Mouse (Mus musculus) left cerebral cortex, postnatal 4 days (tissue): Measurements from ENCODE around the gene Hivep1. TPM values are rescaled to one million over a fixed set of nuclear protein-coding genes. Genes with fewer than 3 reads are reported as not detected.

Experiments
- DNase-seq: peaks from one replicate; pipeline ENCODE4 v3.0.0-alpha.2; 2022
- intact Hi-C: fragments of 180-260 bp; cut with DNase I; formaldehyde crosslinking; loops from one replicate; pipeline ENCODE4 v1.15.1; 2025
- total RNA-seq, 2 experiments: library from RNA; stranded (reverse); gene quantifications; 2 replicates each; pipeline ENCODE4 v1.2.3; 2021

Hivep1 gene
- total RNA-seq, 2 experiments from 2014 or later: 84.3 to 84.9 TPM

GRCm38 (mm10) chr13:42071011-42071410 is 19.2 kb downstream of the Hivep1 start:
- intact Hi-C loops: no loop called here
- no peak for DNase-seq

- intact Hi-C loops: no loop called here
Measured at GRCm38 (mm10) chr13:42073285-42073684, 21.5 kb downstream of the Hivep1 start.

GRCm38 (mm10) chr13:42075546-42075945 is 23.7 kb downstream of the Hivep1 start:
- intact Hi-C loops: no loop called here
- no peak for DNase-seq

More at GRCm38 (mm10) chr13:42073285-42073684, 21.5 kb downstream of the Hivep1 start:
- no peak for DNase-seq

- no peak for DNase-seq
- intact Hi-C loops: no loop called here
Measured at GRCm38 (mm10) chr13:42076751-42077302, 25.0 kb downstream of the Hivep1 start.

- DNase-seq: no peak
- intact Hi-C loops: no loop called here
Measured at GRCm38 (mm10) chr13:42077629-42078028, 25.8 kb downstream of the Hivep1 start.

- intact Hi-C loops: no loop called here
Measured at GRCm38 (mm10) chr13:42080131-42080916, 28.5 kb downstream of the Hivep1 start.

GRCm38 (mm10) chr13:42088339-42088738 is 36.5 kb downstream of the Hivep1 start:
- intact Hi-C loops: no loop called here
- DNase-seq: no peak

More at GRCm38 (mm10) chr13:42080131-42080916, 28.5 kb downstream of the Hivep1 start:
- no peak for DNase-seq

- DNase-seq: no peak
- intact Hi-C loops: no loop called here
Measured at GRCm38 (mm10) chr13:42089025-42089424, 37.2 kb downstream of the Hivep1 start.

GRCm38 (mm10) chr13:42090751-42091150 is 38.9 kb downstream of the Hivep1 start:
- intact Hi-C loops: no loop called here
- no peak for DNase-seq

- DNase-seq: peak; percentile 64
- intact Hi-C loops: no loop called here
Measured at GRCm38 (mm10) chr13:42092392-42093139, 40.7 kb downstream of the Hivep1 start.

- intact Hi-C loops: no loop called here
- DNase-seq: no peak
Measured at GRCm38 (mm10) chr13:42093268-42094042, 41.6 kb downstream of the Hivep1 start.

- DNase-seq: no peak
- intact Hi-C loops: no loop called here
Measured at GRCm38 (mm10) chr13:42095826-42096515, 44.1 kb downstream of the Hivep1 start.

- no peak for DNase-seq
- intact Hi-C loops: no loop called here
Measured at GRCm38 (mm10) chr13:42097109-42097508, 45.3 kb downstream of the Hivep1 start.

- intact Hi-C loops: no loop called here
- no peak for DNase-seq
Measured at GRCm38 (mm10) chr13:42098522-42098921, 46.7 kb downstream of the Hivep1 start.

- no peak for DNase-seq
- intact Hi-C loops: no loop called here
Measured at GRCm38 (mm10) chr13:42099523-42099922, 47.7 kb downstream of the Hivep1 start.

GRCm38 (mm10) chr13:42101440-42102190 is 49.8 kb downstream of the Hivep1 start:
- intact Hi-C loops: no loop called here
- peak; percentile 54 for DNase-seq

GRCm38 (mm10) chr13:42102980-42103379 is 51.2 kb downstream of the Hivep1 start:
- DNase-seq: peak; percentile 81
- intact Hi-C loops: no loop called here

- DNase-seq: no peak
- intact Hi-C loops: no loop called here
Measured at GRCm38 (mm10) chr13:42103486-42104166, 51.8 kb downstream of the Hivep1 start.

GRCm38 (mm10) chr13:42104371-42104770 is 52.5 kb downstream of the Hivep1 start:
- DNase-seq: no peak
- intact Hi-C loops: no loop called here
